Mouse (Mus musculus) right cerebral cortex, adult 2 months (tissue): Measurements from ENCODE around the gene Pus3.
"Not testable (repeated sequence)": the region's sequence is repeated elsewhere in the genome, so short reads cannot be mapped to it uniquely, and the experiment has no call there.

Experiments
- DNase-seq, 2 experiments: peaks; one replicate each; pipeline ENCODE4 v3.0.0; 2021 to 2022; ENCODE audit warnings: low spot score in 2 of 2

The Pus3 gene

GRCm38 (mm10) chr9:35545704-35546103, 12.7 kb upstream of the Pus3 start:
- no peak for DNase-seq

GRCm38 (mm10) chr9:35546745-35547144, 11.7 kb upstream of the Pus3 start:
- DNase-seq: no peak

- no peak for DNase-seq
Observed at GRCm38 (mm10) chr9:35548455-35548854, 9.9 kb upstream of the Pus3 start.

GRCm38 (mm10) chr9:35556494-35557102, 1.8 kb upstream of the Pus3 start:
- no peak for DNase-seq

GRCm38 (mm10) chr9:35559009-35559890, 855 bp downstream of the Pus3 start:
- peak; percentile 85 to 91 for DNase-seq

- no peak for DNase-seq
Observed at GRCm38 (mm10) chr9:35561076-35561475, 2.7 kb downstream of the Pus3 start.

GRCm38 (mm10) chr9:35561583-35561982, 3.2 kb downstream of the Pus3 start:
- DNase-seq: no peak

- no peak for DNase-seq
Observed at GRCm38 (mm10) chr9:35564536-35565240, 6.3 kb downstream of the Pus3 start.

GRCm38 (mm10) chr9:35567995-35568394, 9.6 kb downstream of the Pus3 start:
- no peak for DNase-seq

- DNase-seq: peak; percentile 91 to 92
Observed at GRCm38 (mm10) chr9:35569571-35570534, 11.5 kb downstream of the Pus3 start, which contains the start of the genes Pate2 and Hyls1. TSS of gene Pate2 (plus strand) at chr9:35570284. TSS of gene Hyls1 (minus strand) at chr9:35570398.

- DNase-seq: no peak
Observed at GRCm38 (mm10) chr9:35570663-35571062, 12.3 kb downstream of the Pus3 start.

GRCm38 (mm10) chr9:35574416-35574815, 16.0 kb downstream of the Pus3 start:
- no peak for DNase-seq

GRCm38 (mm10) chr9:35587674-35588073, 29.3 kb downstream of the Pus3 start:
- no peak for DNase-seq

GRCm38 (mm10) chr9:35592903-35593302, 34.5 kb downstream of the Pus3 start:
- peak; percentile 42 to 54 for DNase-seq

- DNase-seq: peak in 1 of 2 experiments; percentile 2
Observed at GRCm38 (mm10) chr9:35607647-35608405, 49.4 kb downstream of the Pus3 start.

- DNase-seq: no peak
Observed at GRCm38 (mm10) chr9:35611841-35612240, 53.4 kb downstream of the Pus3 start, which contains the start of gene Pate4. TSS of gene Pate4 (minus strand) at chr9:35611941.

GRCm38 (mm10) chr9:35614005-35614404, 55.6 kb downstream of the Pus3 start:
- DNase-seq: no peak

GRCm38 (mm10) chr9:35616784-35617183, 58.4 kb downstream of the Pus3 start:
- DNase-seq: not testable (repeated sequence)
